Mouse (Mus musculus) urinary bladder, postnatal 36 days (tissue): ENCODE results near the gene Khdrbs2.
"Not testable (repeated sequence)": the region's sequence is repeated elsewhere in the genome, so short reads cannot be mapped to it uniquely, and the experiment has no call there.

ENCODE experiments used
- DNase-seq, 2 experiments: peaks; one replicate each; pipeline ENCODE4 v3.0.0; 2022; ENCODE audit warnings: low spot score in 2 of 2, mixed read lengths in 1 of 2

Khdrbs2 gene

GRCm38 (mm10) chr1:32471022-32471421 lies 298.5 kb downstream of the Khdrbs2 start:
- no peak for DNase-seq

- DNase-seq: no peak
Observed at GRCm38 (mm10) chr1:32471502-32472214, 299.1 kb downstream of the Khdrbs2 start.

- no peak for DNase-seq
Observed at GRCm38 (mm10) chr1:32487944-32488343, 315.4 kb downstream of the Khdrbs2 start.

GRCm38 (mm10) chr1:32503381-32503780 lies 330.9 kb downstream of the Khdrbs2 start:
- DNase-seq: no peak

- not testable (repeated sequence) for DNase-seq
Observed at GRCm38 (mm10) chr1:32547194-32547593, 374.7 kb downstream of the Khdrbs2 start, which contains the start of gene Gm5415. Gm5415 (minus strand) TSS chr1:32547294.

DNA sequence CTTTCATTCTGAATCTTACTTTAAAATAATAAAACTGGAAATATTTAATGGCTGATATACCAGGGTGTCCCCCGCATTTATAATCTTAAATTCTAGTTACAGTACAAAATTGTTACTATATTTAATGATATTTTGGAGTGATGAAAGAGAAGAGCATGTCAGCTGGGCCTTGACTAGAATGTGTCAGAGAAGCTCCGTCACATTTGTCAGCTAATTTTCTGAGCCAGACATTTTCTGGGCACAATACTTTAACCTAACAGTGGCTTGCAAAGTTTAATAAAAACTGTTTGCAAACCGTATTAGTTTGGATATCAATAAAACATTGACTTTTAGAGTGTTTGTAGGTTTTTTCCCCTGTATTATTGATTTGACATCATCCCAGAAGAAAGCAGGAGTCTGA lies 380.9 kb downstream of the Khdrbs2 start:
- DNase-seq: no peak

DNA sequence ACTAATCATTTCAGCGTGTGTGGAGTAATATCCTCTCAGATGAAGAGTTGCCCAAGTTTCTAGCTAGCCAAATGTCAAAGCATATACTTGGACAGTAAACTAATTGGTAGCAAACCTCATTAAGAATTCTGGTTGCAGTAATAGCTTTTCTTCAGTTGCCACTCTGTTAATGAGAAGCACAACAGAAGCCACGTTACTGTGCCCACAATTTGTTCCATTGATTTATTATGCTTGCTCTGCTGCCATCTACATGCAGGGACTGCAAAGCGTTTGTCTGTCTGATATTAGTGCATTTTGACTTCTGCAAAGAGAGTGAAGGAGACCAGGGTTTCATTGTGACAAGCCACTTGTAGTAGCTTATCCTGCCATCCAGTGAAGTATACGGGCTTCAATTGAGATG lies 381.4 kb downstream of the Khdrbs2 start:
- DNase-seq: no peak

GRCm38 (mm10) chr1:32568901-32569300 lies 396.4 kb downstream of the Khdrbs2 start:
- DNase-seq: no peak

DNA sequence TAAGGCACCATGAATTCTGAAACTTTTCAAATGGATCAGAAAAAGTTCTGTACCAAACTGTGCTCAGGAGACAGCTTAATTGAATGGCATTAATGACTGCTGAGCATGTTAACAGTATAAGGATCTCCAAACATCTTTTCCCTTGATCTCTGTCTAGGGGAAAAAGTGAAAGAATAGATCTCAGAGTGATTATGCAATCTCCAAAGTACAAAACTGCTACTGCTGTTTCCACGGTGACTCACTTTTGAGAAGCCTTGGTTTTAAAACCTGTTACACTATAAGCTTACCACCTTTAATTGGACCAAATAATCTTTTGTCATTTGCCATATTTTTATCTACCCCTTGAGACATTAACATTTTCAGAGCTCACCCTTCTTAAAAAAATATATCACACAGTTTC lies 453.5 kb downstream of the Khdrbs2 start:
- no peak for DNase-seq

DNA sequence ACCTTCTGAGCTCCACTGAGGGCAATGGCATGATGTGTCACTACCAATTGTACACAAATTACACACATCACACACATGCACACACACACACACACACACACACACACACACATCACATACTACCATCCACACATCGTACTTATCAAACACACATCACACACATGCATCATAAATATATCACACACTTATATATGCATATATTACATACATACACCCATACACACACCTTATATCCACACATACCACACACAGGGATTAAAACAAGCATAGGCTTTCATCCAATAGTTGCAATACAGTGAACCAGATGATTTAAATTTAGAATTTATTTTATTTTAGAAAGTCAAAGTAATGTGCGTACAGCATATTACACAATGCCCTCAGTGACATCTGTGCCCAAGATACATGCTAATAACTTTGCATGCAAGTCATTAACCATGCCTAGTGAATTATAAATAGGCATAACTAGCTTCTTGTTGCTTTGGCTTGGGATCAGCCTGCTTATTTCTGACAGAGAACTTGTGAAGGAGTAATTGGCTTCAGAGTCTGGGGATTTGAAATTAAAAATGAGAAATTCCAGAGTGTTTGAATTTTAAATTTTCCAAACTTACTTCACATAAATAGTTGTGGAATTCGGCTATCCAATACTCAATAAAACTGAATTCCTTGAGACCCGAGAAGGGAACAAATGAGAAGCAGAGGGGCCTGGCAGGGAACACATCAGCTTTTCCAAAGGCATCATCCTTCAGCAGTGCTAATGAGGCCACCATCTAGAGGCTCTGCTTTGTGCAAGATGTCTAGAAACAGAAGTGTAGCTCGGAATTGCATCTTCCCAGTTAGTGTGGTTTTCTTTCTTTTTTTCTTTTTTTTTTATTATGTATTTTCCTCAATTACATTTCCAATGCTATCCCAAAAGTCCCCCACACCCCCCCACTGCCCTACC lies 460.2 kb downstream of the Khdrbs2 start:
- no peak for DNase-seq

- no peak for DNase-seq
Observed at GRCm38 (mm10) chr1:32633404-32633803, 460.9 kb downstream of the Khdrbs2 start.

DNA sequence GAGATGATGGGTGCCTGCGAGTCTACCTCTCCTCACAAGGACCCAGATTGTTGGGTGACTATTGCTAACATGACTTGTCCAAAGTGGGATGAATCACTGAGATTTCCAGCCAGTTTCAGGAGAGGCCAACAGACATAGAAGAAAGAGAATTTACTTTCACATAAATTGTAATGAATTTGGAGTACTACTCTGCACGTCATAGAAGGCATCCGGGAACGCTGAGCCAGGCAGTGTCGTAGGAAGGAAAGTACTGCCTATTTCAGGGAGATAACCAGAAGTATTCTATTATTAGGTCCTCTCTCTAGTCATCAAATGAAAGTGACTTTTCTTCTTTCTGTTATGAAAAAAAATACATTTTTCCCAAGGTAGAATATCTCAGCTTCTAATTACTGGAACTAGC lies 466.6 kb downstream of the Khdrbs2 start:
- DNase-seq: no peak

GRCm38 (mm10) chr1:32649647-32650209 lies 477.2 kb downstream of the Khdrbs2 start:
- no peak for DNase-seq

DNA sequence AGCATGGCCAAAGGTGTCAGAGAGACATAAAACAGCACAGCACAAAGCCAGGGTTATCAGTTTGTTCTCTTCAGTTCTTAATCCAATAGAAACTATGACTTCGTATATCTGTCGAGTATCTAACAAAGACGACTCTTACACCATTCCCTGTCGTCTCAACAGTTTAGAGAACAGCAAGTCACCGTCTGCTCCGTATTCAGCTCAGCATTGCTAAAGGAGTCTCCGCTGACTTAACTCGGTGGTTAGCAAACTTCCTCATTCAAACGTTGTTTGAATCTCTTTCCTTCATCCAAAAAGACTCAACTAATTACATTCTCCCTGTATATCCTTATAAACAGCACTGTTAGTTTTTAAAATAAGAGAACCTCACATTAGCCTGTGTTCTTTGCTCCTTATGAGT lies 521.3 kb downstream of the Khdrbs2 start:
- no peak for DNase-seq

GRCm38 (mm10) chr1:32700132-32700531 lies 527.6 kb downstream of the Khdrbs2 start:
- DNase-seq: no peak

GRCm38 (mm10) chr1:32701267-32701666 lies 528.8 kb downstream of the Khdrbs2 start:
- no peak for DNase-seq
